Mouse (Mus musculus): ENCODE measurements around the gene Ptn. TPM values are rescaled to one million over a fixed set of nuclear protein-coding genes. Genes with fewer than 3 reads are reported as not detected.
"Not testable (repeated sequence)": the region's sequence is repeated elsewhere in the genome, so short reads cannot be mapped to it uniquely, and the experiment has no call there.

Ptn gene
- total RNA-seq, 2 experiments from 2014 or later, result 0.59 to 1.6 TPM

- no peak overlapping the region for H3K4me3 ChIP-seq
- intact Hi-C loops (cut with DNase I), result no loop called here
- no peak overlapping the region for H3K27ac ChIP-seq
- no peak for TF ChIP-seq CTCF (IDR thresholded peaks at IDR 0.05)
- no peak for DNase-seq
Observed at GRCm38 (mm10) chr6:36775647-36776360, 34.2 kb downstream of the Ptn start.

GRCm38 (mm10) chr6:36772541-36772940 is 37.5 kb downstream of the Ptn start:
- intact Hi-C loops (cut with DNase I), result no loop called here
- H3K27ac ChIP-seq, result no peak overlapping the region
- H3K4me3 ChIP-seq, result no peak overlapping the region
- no peak for DNase-seq
- TF ChIP-seq CTCF (IDR thresholded peaks at IDR 0.05), result no peak

GRCm38 (mm10) chr6:36769012-36769411 is 41.0 kb downstream of the Ptn start:
- no peak for TF ChIP-seq CTCF (IDR thresholded peaks at IDR 0.05)
- intact Hi-C loops (cut with DNase I), result no loop called here
- Histone ChIP-seq H3K27ac (no peak overlapping the region), H3K4me3 (no peak overlapping the region)
- DNase-seq, result no peak

GRCm38 (mm10) chr6:36766941-36767340 is 43.1 kb downstream of the Ptn start:
- Histone ChIP-seq H3K4me3 (no peak overlapping the region), H3K27ac (no peak overlapping the region)
- TF ChIP-seq CTCF (IDR thresholded peaks at IDR 0.05), result no peak
- DNase-seq, result no peak
- intact Hi-C loops (cut with DNase I), result no loop called here

GRCm38 (mm10) chr6:36755001-36755885 is 54.8 kb downstream of the Ptn start:
- Histone ChIP-seq H3K4me3 (no peak overlapping the region), H3K27ac (no peak overlapping the region)
- TF ChIP-seq CTCF (IDR thresholded peaks at IDR 0.05), result no peak
- DNase-seq, result no peak
- intact Hi-C loops (cut with DNase I), result no loop called here

GRCm38 (mm10) chr6:36752887-36753286 is 57.1 kb downstream of the Ptn start:
- TF ChIP-seq CTCF (IDR thresholded peaks at IDR 0.05), result no peak
- no peak for DNase-seq
- Histone ChIP-seq H3K27ac (no peak overlapping the region), H3K4me3 (no peak overlapping the region)
- intact Hi-C loops (cut with DNase I), result no loop called here

- DNase-seq, result no peak
- intact Hi-C loops (cut with DNase I), result no loop called here
- Histone ChIP-seq H3K4me3 (no peak overlapping the region), H3K27ac (no peak overlapping the region)
- no peak for TF ChIP-seq CTCF (IDR thresholded peaks at IDR 0.05)
Observed at GRCm38 (mm10) chr6:36739811-36740210, 70.2 kb downstream of the Ptn start.

GRCm38 (mm10) chr6:36736763-36737162 is 73.3 kb downstream of the Ptn start:
- no peak for DNase-seq
- H3K4me3 ChIP-seq, result no peak overlapping the region
- intact Hi-C loops (cut with DNase I), result no loop called here
- no peak for TF ChIP-seq CTCF (IDR thresholded peaks at IDR 0.05)
- no peak overlapping the region for H3K27ac ChIP-seq

- H3K27ac ChIP-seq; H3K4me3 ChIP-seq; DNase-seq; intact Hi-C loops (cut with DNase I): not testable (repeated sequence)
Observed at GRCm38 (mm10) chr6:36735622-36736021, 74.4 kb downstream of the Ptn start.

GRCm38 (mm10) chr6:36729811-36730210 is 80.2 kb downstream of the Ptn start:
- H3K4me3 ChIP-seq; DNase-seq; H3K27ac ChIP-seq; intact Hi-C loops (cut with DNase I): not testable (repeated sequence)

GRCm38 (mm10) chr6:36728079-36728478 is 81.9 kb downstream of the Ptn start:
- Histone ChIP-seq H3K27ac (no peak overlapping the region), H3K4me3 (no peak overlapping the region)
- DNase-seq, result peak; percentile 16
- no peak for TF ChIP-seq CTCF (IDR thresholded peaks at IDR 0.05)
- intact Hi-C loops (cut with DNase I), result no loop called here

GRCm38 (mm10) chr6:36725509-36726160 is 84.4 kb downstream of the Ptn start:
- intact Hi-C loops (cut with DNase I), result no loop called here
- no peak overlapping the region for H3K27ac ChIP-seq
- TF ChIP-seq CTCF (IDR thresholded peaks at IDR 0.05), result no peak
- H3K4me3 ChIP-seq, result no peak overlapping the region
- no peak for DNase-seq
